Mouse (Mus musculus): ENCODE data around the gene Pik3r1. TPM values are rescaled to one million over a fixed set of nuclear protein-coding genes. Genes with fewer than 3 reads are reported as not detected.

The Pik3r1 gene
- polyA plus RNA-seq, 1 experiment from 2014 or later: 14.8 TPM

DNA sequence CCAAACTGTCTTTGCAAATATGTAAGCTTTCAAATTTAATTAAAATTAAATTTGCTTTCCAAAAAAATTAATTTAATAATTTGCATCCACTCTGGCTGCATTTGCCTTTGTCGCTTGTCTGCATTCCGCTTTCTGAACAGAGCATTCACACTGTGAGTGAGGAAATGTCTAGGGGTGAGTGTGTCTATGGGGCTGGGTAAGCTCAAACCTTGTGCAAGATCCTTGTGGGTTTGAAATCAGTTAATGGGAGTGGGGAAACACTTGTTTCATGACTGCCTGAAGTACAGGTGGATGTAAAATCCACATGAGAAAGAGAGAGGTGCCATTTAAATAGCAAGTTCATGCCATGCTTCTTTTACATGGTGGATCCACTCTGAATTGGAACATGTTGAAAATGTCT, 31.3 kb upstream of the Pik3r1 start:
- Histone ChIP-seq H3K4me1 (replicated peaks) (peaks cover 9% of the 10 kb centered on the region), H3K9me3 (replicated peaks) (no peaks in the 10 kb centered on the region), H3K4me2 (no peak overlapping the region), H3K27me3 (replicated peaks) (peaks cover 11% of the 10 kb centered on the region; the same call in 1 of the 2 replicates), H3K4me3 (no peak overlapping the region), H3K36me3 (no peaks in the 10 kb centered on the region), H3K9ac (no peak overlapping the region), H3K27ac (ENCODE audit: poor library complexity, severe bottlenecking) (no peak overlapping the region)
- no peak for ATAC-seq (ENCODE audit: insufficient number of reproducible peaks, low FRiP score)
- WGBS: 89% methylated on average over 2 of the region's 2 CpGs

DNA sequence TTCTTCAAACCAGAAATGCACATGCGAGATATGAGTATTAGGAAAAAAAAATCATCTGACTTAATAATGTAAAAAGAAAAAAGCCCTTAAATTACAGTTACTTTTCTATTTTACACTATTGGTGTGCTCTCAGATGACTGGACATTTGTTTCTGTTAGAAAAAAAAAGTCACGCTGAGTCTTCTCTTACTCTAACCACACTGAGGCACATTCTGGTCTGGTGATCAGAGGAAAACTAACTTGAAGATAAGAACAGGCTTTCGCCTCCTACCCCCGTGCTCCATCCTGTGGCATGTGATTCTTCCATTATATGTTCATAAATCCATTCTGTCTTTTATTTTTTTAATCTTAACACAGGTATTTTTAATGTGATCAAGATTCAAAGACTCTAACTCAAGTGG, 30.5 kb upstream of the Pik3r1 start:
- Histone ChIP-seq H3K27ac (ENCODE audit: poor library complexity, severe bottlenecking) (no peak overlapping the region), H3K4me1 (replicated peaks) (peaks cover 9% of the 10 kb centered on the region), H3K9me3 (replicated peaks) (no peaks in the 10 kb centered on the region), H3K9ac (no peak overlapping the region), H3K36me3 (no peaks in the 10 kb centered on the region), H3K4me2 (no peak overlapping the region), H3K4me3 (no peak overlapping the region), H3K27me3 (replicated peaks) (peaks cover 6% of the 10 kb centered on the region; the same call in 1 of the 2 replicates)
- no peak for ATAC-seq (ENCODE audit: insufficient number of reproducible peaks, low FRiP score)
- 61% methylated on average over 4 of the region's 4 CpGs for WGBS

GRCm38 (mm10) chr13:101796983-101797382, 29.0 kb upstream of the Pik3r1 start:
- no peak for ATAC-seq (ENCODE audit: insufficient number of reproducible peaks, low FRiP score)
- Histone ChIP-seq H3K4me1 (replicated peaks) (peaks cover 8% of the 10 kb centered on the region), H3K4me3 (no peak overlapping the region), H3K9me3 (replicated peaks) (no peaks in the 10 kb centered on the region), H3K9ac (no peak overlapping the region), H3K36me3 (no peaks in the 10 kb centered on the region), H3K27me3 (replicated peaks) (peaks cover 6% of the 10 kb centered on the region; the same call in 1 of the 2 replicates), H3K27ac (ENCODE audit: poor library complexity, severe bottlenecking) (no peak overlapping the region), H3K4me2 (no peak overlapping the region)
- 48% methylated on average over 6 of the region's 6 CpGs for WGBS

DNA sequence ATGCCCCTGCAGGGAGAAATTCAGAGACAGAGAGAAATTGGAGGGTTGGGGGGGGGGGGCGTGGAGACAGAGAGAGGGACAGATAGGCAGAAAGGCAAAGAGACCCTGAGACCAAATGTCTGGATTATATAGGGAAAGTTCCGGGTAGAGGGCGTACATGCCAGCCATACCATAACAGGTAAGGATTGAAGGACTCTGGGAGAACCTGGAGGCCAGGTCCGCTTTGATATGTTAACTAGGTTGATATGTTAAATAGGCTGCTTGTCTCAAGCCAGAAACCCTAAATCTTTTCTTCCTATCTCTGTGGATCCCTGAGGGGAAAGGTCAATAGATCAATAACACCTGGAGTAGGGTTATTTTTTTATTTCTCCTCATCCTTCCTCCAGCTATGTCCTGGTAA, 17.7 kb upstream of the Pik3r1 start:
- Histone ChIP-seq H3K27ac (ENCODE audit: poor library complexity, severe bottlenecking) (no peak overlapping the region), H3K4me2 (no peak overlapping the region), H3K9me3 (replicated peaks) (no peaks in the 10 kb centered on the region), H3K27me3 (replicated peaks) (no peaks in the 10 kb centered on the region), H3K4me3 (no peak overlapping the region), H3K9ac (no peak overlapping the region), H3K4me1 (replicated peaks) (no peaks in the 10 kb centered on the region), H3K36me3 (no peaks in the 10 kb centered on the region)
- ATAC-seq (ENCODE audit: insufficient number of reproducible peaks, low FRiP score): no peak
- 81% methylated on average over 4 of the region's 4 CpGs for WGBS

DNA sequence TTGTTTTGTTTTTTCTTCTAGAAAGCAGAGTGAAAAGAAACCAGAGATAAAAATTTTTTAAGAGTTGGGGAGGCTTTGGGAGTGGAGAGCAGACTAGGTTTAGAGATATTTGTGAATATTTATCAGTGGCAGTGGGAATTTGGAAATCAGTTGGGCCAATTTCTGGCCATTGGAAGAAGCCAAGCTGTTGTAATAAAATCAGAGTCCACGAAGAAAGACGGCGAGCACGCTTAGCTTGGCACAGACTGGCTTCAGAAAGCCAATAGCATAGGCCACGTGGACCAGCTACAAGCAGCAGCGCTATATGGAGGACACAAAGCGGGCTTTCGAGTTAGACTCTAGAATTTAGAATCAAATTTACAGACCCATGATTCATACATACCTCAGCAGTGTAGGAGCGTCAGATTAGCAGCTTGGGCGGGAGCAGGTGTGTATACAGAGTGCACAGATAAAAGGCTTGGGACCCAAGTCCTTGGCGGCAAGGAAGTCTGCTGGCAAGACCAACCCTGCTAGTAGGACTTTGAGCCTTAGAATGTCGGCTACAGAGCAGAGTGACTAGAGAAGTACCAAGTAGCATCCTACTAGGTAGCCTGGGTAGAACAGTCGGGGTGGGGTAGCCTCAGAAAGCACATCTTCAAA, 16.8 kb upstream of the Pik3r1 start:
- Histone ChIP-seq H3K9ac (no peak overlapping the region), H3K27ac (ENCODE audit: poor library complexity, severe bottlenecking) (no peak overlapping the region), H3K4me1 (replicated peaks) (no peaks in the 10 kb centered on the region), H3K4me2 (no peak overlapping the region), H3K4me3 (no peak overlapping the region), H3K27me3 (replicated peaks) (no peaks in the 10 kb centered on the region), H3K9me3 (replicated peaks) (no peaks in the 10 kb centered on the region), H3K36me3 (no peaks in the 10 kb centered on the region)
- WGBS: 90% methylated on average over 13 of the region's 13 CpGs
- no peak for ATAC-seq (ENCODE audit: insufficient number of reproducible peaks, low FRiP score)

GRCm38 (mm10) chr13:101779011-101779410, 11.0 kb upstream of the Pik3r1 start:
- H3K4me3 ChIP-seq: no peak overlapping the region
- H3K27ac ChIP-seq (ENCODE audit: poor library complexity, severe bottlenecking): no peak overlapping the region
- 80% methylated on average over 4 of the region's 4 CpGs for WGBS
- H3K27me3 ChIP-seq (replicated peaks): no peaks in the 10 kb centered on the region
- H3K9ac ChIP-seq: no peak overlapping the region
- no peaks in the 10 kb centered on the region for H3K9me3 ChIP-seq (replicated peaks)
- ATAC-seq (ENCODE audit: insufficient number of reproducible peaks, low FRiP score): no peak
- no peaks in the 10 kb centered on the region for H3K36me3 ChIP-seq
- H3K4me1 ChIP-seq (replicated peaks): no peaks in the 10 kb centered on the region
- H3K4me2 ChIP-seq: no peak overlapping the region

GRCm38 (mm10) chr13:101777851-101778250, 9.8 kb upstream of the Pik3r1 start:
- no peak overlapping the region for H3K9ac ChIP-seq
- no peak overlapping the region for H3K4me3 ChIP-seq
- H3K4me2 ChIP-seq: no peak overlapping the region
- WGBS: 85% methylated on average over 3 of the region's 3 CpGs
- no peaks in the 10 kb centered on the region for H3K36me3 ChIP-seq
- H3K4me1 ChIP-seq (replicated peaks): no peaks in the 10 kb centered on the region
- H3K9me3 ChIP-seq (replicated peaks): no peaks in the 10 kb centered on the region
- no peak overlapping the region for H3K27ac ChIP-seq (ENCODE audit: poor library complexity, severe bottlenecking)
- ATAC-seq (ENCODE audit: insufficient number of reproducible peaks, low FRiP score): no peak
- H3K27me3 ChIP-seq (replicated peaks): no peaks in the 10 kb centered on the region

- ATAC-seq (ENCODE audit: insufficient number of reproducible peaks, low FRiP score): no peak
- H3K4me1 ChIP-seq (replicated peaks): peaks cover 4% of the 10 kb centered on the region
- no peak overlapping the region for H3K4me3 ChIP-seq
- no peak overlapping the region for H3K4me2 ChIP-seq
- no peaks in the 10 kb centered on the region for H3K27me3 ChIP-seq (replicated peaks)
- no peaks in the 10 kb centered on the region for H3K9me3 ChIP-seq (replicated peaks)
- H3K9ac ChIP-seq: no peak overlapping the region
- no peaks in the 10 kb centered on the region for H3K36me3 ChIP-seq
- no peak overlapping the region for H3K27ac ChIP-seq (ENCODE audit: poor library complexity, severe bottlenecking)
Observed at GRCm38 (mm10) chr13:101771071-101771470, 3.1 kb upstream of the Pik3r1 start.

DNA sequence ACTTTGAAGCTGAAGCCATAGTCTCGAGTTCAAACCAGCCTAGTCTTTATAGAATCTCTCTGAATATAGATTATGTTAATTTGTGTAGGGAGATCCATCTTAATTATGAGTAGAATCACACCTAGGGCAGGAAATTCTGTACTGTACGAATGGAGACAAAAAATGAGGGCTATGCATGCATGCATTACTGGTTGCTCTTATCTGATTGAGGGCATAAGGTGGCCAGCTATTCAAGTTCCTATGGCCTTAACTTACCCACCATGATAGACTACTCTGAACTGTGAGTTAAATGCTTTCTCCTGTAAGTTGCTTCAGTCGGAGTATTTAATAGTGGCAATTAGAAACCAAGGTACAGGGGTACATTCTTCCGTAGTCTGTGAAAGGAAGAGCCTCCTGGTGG, 1.9 kb upstream of the Pik3r1 start:
- no peak for ATAC-seq (ENCODE audit: insufficient number of reproducible peaks, low FRiP score)
- H3K4me3 ChIP-seq: no peak overlapping the region
- peaks cover 14% of the 10 kb centered on the region for H3K4me1 ChIP-seq (replicated peaks)
- H3K9me3 ChIP-seq (replicated peaks): no peaks in the 10 kb centered on the region
- no peak overlapping the region for H3K9ac ChIP-seq
- no peak overlapping the region for H3K27ac ChIP-seq (ENCODE audit: poor library complexity, severe bottlenecking)
- H3K36me3 ChIP-seq: no peaks in the 10 kb centered on the region
- no peak overlapping the region for H3K4me2 ChIP-seq
- WGBS: 90% methylated on average over 4 of the region's 4 CpGs
- H3K27me3 ChIP-seq (replicated peaks): no peaks in the 10 kb centered on the region

GRCm38 (mm10) chr13:101768630-101768991, 594 bp upstream of the Pik3r1 start:
- ATAC-seq (ENCODE audit: insufficient number of reproducible peaks, low FRiP score): no peak; the same call in 1 of the 2 replicates
- H3K4me1 ChIP-seq (replicated peaks): peaks cover 25% of the 10 kb centered on the region
- peak overlapping the region; percentile 71 for H3K9ac ChIP-seq
- WGBS: under 1% methylated on average over 17 of the region's 17 CpGs
- peak overlapping the region; percentile 93 for H3K27ac ChIP-seq (ENCODE audit: poor library complexity, severe bottlenecking)
- 0 out of 2 replicates have a peak, but pooled peaks cover under 1% of the 10 kb centered on the region for H3K36me3 ChIP-seq
- H3K4me3 ChIP-seq: peak overlapping the region; percentile 77
- H3K4me2 ChIP-seq: peak overlapping the region; percentile 81
- H3K9me3 ChIP-seq (replicated peaks): no peaks in the 10 kb centered on the region
- H3K27me3 ChIP-seq (replicated peaks): no peaks in the 10 kb centered on the region

GRCm38 (mm10) chr13:101767013-101767808, 806 bp downstream of the Pik3r1 start:
- peak; percentile 38 for ATAC-seq (ENCODE audit: insufficient number of reproducible peaks, low FRiP score)
- under 1% methylated on average over 60 of the region's 60 CpGs for WGBS
- Histone ChIP-seq H3K27ac (ENCODE audit: poor library complexity, severe bottlenecking) (peak overlapping the region; percentile 93), H3K4me2 (peak overlapping the region; percentile 81), H3K4me1 (replicated peaks) (peaks cover 32% of the 10 kb centered on the region), H3K27me3 (replicated peaks) (no peaks in the 10 kb centered on the region), H3K9ac (peak overlapping the region; percentile 89), H3K9me3 (replicated peaks) (no peaks in the 10 kb centered on the region), H3K36me3 (0 out of 2 replicates have a peak, but pooled peaks cover 3% of the 10 kb centered on the region), H3K4me3 (peak overlapping the region; percentile 77)

All from heart, embryonic 12.5 days (tissue).